ENCODE assay signal across 10 mouse cellular contexts in the genomic region with DNA sequence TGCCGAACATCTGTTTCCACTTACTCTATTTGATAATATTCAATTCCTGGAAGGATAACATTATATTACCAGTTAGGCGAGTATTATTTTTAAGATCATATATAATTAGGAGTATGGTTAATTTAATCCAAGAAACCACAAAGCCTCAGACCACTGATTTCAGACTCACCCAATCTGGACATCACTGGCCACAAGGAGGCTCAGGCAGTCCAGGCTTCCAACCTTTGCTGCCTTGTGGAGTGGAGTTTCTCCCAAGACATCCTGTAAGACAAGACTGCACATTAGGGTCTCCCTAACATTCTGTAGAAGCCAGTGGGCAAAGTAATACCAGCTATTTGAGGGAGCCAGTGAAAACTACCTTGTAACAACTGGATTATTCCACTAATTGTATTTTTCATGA. TPM values are rescaled to one million over a fixed set of nuclear protein-coding genes. Genes with fewer than 3 reads are reported as not detected.
DNase-seq lines count a peak whose midpoint lies in the region; ATAC-seq and TF ChIP-seq lines count a peak whose summit lies in the region.
"Had no signal": no experiment of that assay in that cellular context is flagged by ENCODE, and none has a peak within 500 bp of the region (broad histone marks: within the 10 kb centered on the region; RNA-seq: fewer than 3 reads in every experiment).

No protein-coding gene starts in this region.

- peaks cover 14% of the 10 kb centered on the region for H3K4me1 ChIP-seq in kidney, embryonic 15.5 days
- peaks cover 11 to 19% of the 10 kb centered on the region in 2 experiments; a peak in 3 of 4 replicates for H3K4me1 ChIP-seq in MEL (ENCODE audit: control insufficient read depth in 1 of 2, insufficient read depth in 2 of 2, low read length in 2 of 2)
- H3K4me1 ChIP-seq in liver, embryonic 12.5 days = peaks cover 19% of the 10 kb centered on the region

- no peak for ATAC-seq in kidney, embryonic 15.5 days (replicated peaks; ENCODE audit: low FRiP score)
- no peak for ATAC-seq in liver, embryonic 12.5 days

- peaks cover 43% of the 10 kb centered on the region for H3K36me3 ChIP-seq in kidney, embryonic 15.5 days
- H3K36me3 ChIP-seq in MEL (ENCODE audit: control insufficient read depth in 1 of 2, insufficient read depth in 2 of 2, low read length in 2 of 2) = peaks cover 23 to 26% of the 10 kb centered on the region in 2 experiments
- peaks cover 36% of the 10 kb centered on the region for H3K36me3 ChIP-seq in liver, embryonic 12.5 days

- TF ChIP-seq CTCF in MEL (IDR thresholded peaks at IDR 0.05 in 2 of 3, conservative IDR thresholded peaks at IDR 0.05 in 1 of 3; ENCODE audit: control insufficient read depth in 1 of 3, insufficient read depth in 1 of 3, low read depth in 2 of 3, low read length in 3 of 3, poor library complexity in 1 of 3, severe bottlenecking in 1 of 3) = no peak

- H3K4me3 ChIP-seq in kidney, embryonic 15.5 days (replicated peaks) = 0 out of 2 replicates have a peak overlapping the region, but pooled peaks have one; percentile 3
- H3K4me3 ChIP-seq in MEL (ENCODE audit: control insufficient read depth in 1 of 2, insufficient read depth in 1 of 2, low read depth in 2 of 2, low read length in 2 of 2) = peak overlapping the region; percentile 45 to 71; a peak in 3 of 4 replicates
- H3K4me3 ChIP-seq in liver, embryonic 12.5 days = no peak overlapping the region

- H3K9ac ChIP-seq in kidney, embryonic 15.5 days = no peak overlapping the region
- H3K9ac ChIP-seq in MEL (ENCODE audit: control insufficient read depth, low read depth, low read length, poor library complexity, severe bottlenecking) = peak overlapping the region; percentile 37; the same call in 1 of the 2 replicates
- H3K9ac ChIP-seq in liver, embryonic 12.5 days = no peak overlapping the region

- 0 out of 2 replicates have a peak overlapping the region, but pooled peaks have one; percentile 32 for H3K27ac ChIP-seq in kidney, embryonic 15.5 days
- H3K27ac ChIP-seq in MEL (ENCODE audit: control insufficient read depth, low read depth, low read length) = no peak overlapping the region
- no peak overlapping the region for H3K27ac ChIP-seq in liver, embryonic 12.5 days

- no peaks in the 10 kb centered on the region for H3K27me3 ChIP-seq in kidney, embryonic 15.5 days
- H3K27me3 ChIP-seq in MEL (ENCODE audit: control insufficient read depth in 1 of 2, insufficient read depth in 2 of 2, low read length in 2 of 2) = no peaks in the 10 kb centered on the region
- no peaks in the 10 kb centered on the region for H3K27me3 ChIP-seq in liver, embryonic 12.5 days (replicated peaks)

- H3K79me2 ChIP-seq in MEL (ENCODE audit: control insufficient read depth, insufficient read depth, low read length, poor library complexity) = peaks cover 8% of the 10 kb centered on the region

- no peak for TF ChIP-seq POLR2A in MEL (IDR thresholded peaks at IDR 0.05; ENCODE audit: control insufficient read depth in 1 of 2, insufficient read depth in 1 of 2, low read depth in 1 of 2, low read length in 2 of 2, poor library complexity in 1 of 2)

- H3K9me3 ChIP-seq in kidney, embryonic 15.5 days (replicated peaks) = no peaks in the 10 kb centered on the region
- H3K9me3 ChIP-seq in MEL (replicated peaks; ENCODE audit: insufficient read depth, low read length) = no peaks in the 10 kb centered on the region
- no peaks in the 10 kb centered on the region for H3K9me3 ChIP-seq in liver, embryonic 12.5 days (replicated peaks)

- H3K4me2 ChIP-seq in kidney, embryonic 15.5 days = peak overlapping the region; percentile 90; the same call in 1 of the 2 replicates
- peak overlapping the region; percentile 77 for H3K4me2 ChIP-seq in liver, embryonic 12.5 days

- no peak for TF ChIP-seq RAD21 in MEL (IDR thresholded peaks at IDR 0.05; ENCODE audit: low read depth, low read length)

- TF ChIP-seq EP300 in MEL (IDR thresholded peaks at IDR 0.05; ENCODE audit: low read depth in 1 of 2, low read length in 2 of 2) = no peak

- WGBS in kidney, embryonic 15.5 days = 77% methylated on average over 2 of the region's 2 CpGs
- WGBS in liver, embryonic 12.5 days (ENCODE audit: insufficient replicate concordance) = 64% methylated on average over 2 of the region's 2 CpGs

- DNase-seq in cerebellum, adult 9-10 months = peak; percentile 37
- DNase-seq in cerebellum, postnatal 36 days = no peak
- no peak for DNase-seq in kidney, postnatal 14 days
- DNase-seq in MEL (ENCODE audit: low read depth, low spot score) = no peak
- DNase-seq in right cerebral cortex, postnatal 4 days = no peak
- DNase-seq in thymus, postnatal 25 days = no peak
- DNase-seq: cerebellum, adult 11-12 months had no signal

TF ChIP-seq in MEL, 35 proteins besides CTCF, POLR2A, EP300 and RAD21:
- TF ChIP-seq MEF2A (IDR thresholded peaks at IDR 0.05; ENCODE audit: extremely low read depth, insufficient replicate concordance, low read depth, low read length, poor library complexity, severe bottlenecking) (no peak), TAL1 (IDR thresholded peaks at IDR 0.05; ENCODE audit: low read length) (no peak), ETS1 (IDR thresholded peaks at IDR 0.05; ENCODE audit: low read depth, low read length) (no peak), ZMIZ1 (IDR thresholded peaks at IDR 0.05; ENCODE audit: low read depth, low read length) (no peak), MXI1 (IDR thresholded peaks at IDR 0.05; ENCODE audit: low read depth, low read length) (no peak), POLR2AphosphoS5 (IDR thresholded peaks at IDR 0.05; ENCODE audit: borderline replicate concordance, low read depth, low read length) (no peak), USF2 (IDR thresholded peaks at IDR 0.05; ENCODE audit: borderline replicate concordance in 1 of 2, insufficient read depth in 1 of 2, low read depth in 1 of 2, low read length in 2 of 2) (no peak)

RNA-seq across cellular contexts. Expression of gene Lrp2bp, which starts 0.9 kb away (rescaled TPM):
- 0.61 and 0.76 TPM in 2 replicates for polyA plus RNA-seq in kidney, embryonic 15.5 days (2015; fragmentation: Nextera tagmentation; extraction: Ambion mirVana)
- total RNA-seq in MEL (2012; rRNA removed) = 0.16 TPM in 1 of 2 replicates, not detected in the other
- polyA plus RNA-seq in MEL (2012; ENCODE audit: insufficient read depth in 1 of 2, insufficient read length in 2 of 2, low read depth in 1 of 2, low replicate concordance in 2 of 2, missing spikeins in 1 of 2) = under 1 TPM in 1 of 2 experiments, not detected in 1; 0.40 TPM
- 0.16 TPM in 1 of 2 replicates, not detected in the other for polyA plus RNA-seq in liver, embryonic 12.5 days (2016; fragmentation: Nextera tagmentation; extraction: Ambion mirVana)
- total RNA-seq: granulocyte monocyte progenitor cell, adult 5-6 weeks had no signal

RNA-seq across cellular contexts. Expression of gene Ankrd37, which starts 7.3 kb away (rescaled TPM):
- 23.6 and 24.9 TPM in 2 replicates for polyA plus RNA-seq in kidney, embryonic 15.5 days (2015; fragmentation: Nextera tagmentation; extraction: Ambion mirVana)
- total RNA-seq in MEL (2012; rRNA removed) = 15.5 and 139 TPM in 2 replicates
- 10 to 100 TPM in 1 of 2 experiments, not detected in 1; 30.8 TPM for polyA plus RNA-seq in MEL (2012; ENCODE audit: insufficient read depth in 1 of 2, insufficient read length in 2 of 2, low read depth in 1 of 2, low replicate concordance in 2 of 2, missing spikeins in 1 of 2)
- 8.8 and 9.6 TPM in 2 replicates for polyA plus RNA-seq in liver, embryonic 12.5 days (2016; fragmentation: Nextera tagmentation; extraction: Ambion mirVana)
- total RNA-seq: granulocyte monocyte progenitor cell, adult 5-6 weeks had no signal

RNA-seq across cellular contexts. Expression of gene Ufsp2, which starts 22.9 kb away (rescaled TPM):
- polyA plus RNA-seq in kidney, embryonic 15.5 days (2015; fragmentation: Nextera tagmentation; extraction: Ambion mirVana) = 81.8 and 83.5 TPM in 2 replicates
- 45.0 and 61.7 TPM in 2 replicates for total RNA-seq in MEL (2012; rRNA removed)
- 10 to 100 TPM in 1 of 2 experiments, not detected in 1; 58.9 TPM for polyA plus RNA-seq in MEL (2012; ENCODE audit: insufficient read depth in 1 of 2, insufficient read length in 2 of 2, low read depth in 1 of 2, low replicate concordance in 2 of 2, missing spikeins in 1 of 2)
- 38.3 and 45.4 TPM in 2 replicates for polyA plus RNA-seq in liver, embryonic 12.5 days (2016; fragmentation: Nextera tagmentation; extraction: Ambion mirVana)

RNA-seq across cellular contexts. Expression of gene 1700029J07Rik, which starts 23.2 kb away (rescaled TPM):
- 4.9 and 5.5 TPM in 2 replicates for polyA plus RNA-seq in kidney, embryonic 15.5 days (2015; fragmentation: Nextera tagmentation; extraction: Ambion mirVana)
- 0.65 and 0.81 TPM in 2 replicates for total RNA-seq in MEL (2012; rRNA removed)
- 1 to 10 TPM in 1 of 2 experiments, not detected in 1; 1.5 TPM for polyA plus RNA-seq in MEL (2012; ENCODE audit: insufficient read depth in 1 of 2, insufficient read length in 2 of 2, low read depth in 1 of 2, low replicate concordance in 2 of 2, missing spikeins in 1 of 2)
- polyA plus RNA-seq in liver, embryonic 12.5 days (2016; fragmentation: Nextera tagmentation; extraction: Ambion mirVana) = 1.1 and 1.2 TPM in 2 replicates
